Mouse (Mus musculus): ENCODE data around the gene Slc6a17.

The Slc6a17 gene

GRCm38 (mm10) chr3:107466577-107466976 lies 51.2 kb downstream of the Slc6a17 start:
- DNase-seq (ENCODE audit: low read depth, low spot score): peak; percentile 76

GRCm38 (mm10) chr3:107462160-107462559 lies 55.7 kb downstream of the Slc6a17 start:
- peak; percentile 90 for DNase-seq (ENCODE audit: low read depth, low spot score)

DNA sequence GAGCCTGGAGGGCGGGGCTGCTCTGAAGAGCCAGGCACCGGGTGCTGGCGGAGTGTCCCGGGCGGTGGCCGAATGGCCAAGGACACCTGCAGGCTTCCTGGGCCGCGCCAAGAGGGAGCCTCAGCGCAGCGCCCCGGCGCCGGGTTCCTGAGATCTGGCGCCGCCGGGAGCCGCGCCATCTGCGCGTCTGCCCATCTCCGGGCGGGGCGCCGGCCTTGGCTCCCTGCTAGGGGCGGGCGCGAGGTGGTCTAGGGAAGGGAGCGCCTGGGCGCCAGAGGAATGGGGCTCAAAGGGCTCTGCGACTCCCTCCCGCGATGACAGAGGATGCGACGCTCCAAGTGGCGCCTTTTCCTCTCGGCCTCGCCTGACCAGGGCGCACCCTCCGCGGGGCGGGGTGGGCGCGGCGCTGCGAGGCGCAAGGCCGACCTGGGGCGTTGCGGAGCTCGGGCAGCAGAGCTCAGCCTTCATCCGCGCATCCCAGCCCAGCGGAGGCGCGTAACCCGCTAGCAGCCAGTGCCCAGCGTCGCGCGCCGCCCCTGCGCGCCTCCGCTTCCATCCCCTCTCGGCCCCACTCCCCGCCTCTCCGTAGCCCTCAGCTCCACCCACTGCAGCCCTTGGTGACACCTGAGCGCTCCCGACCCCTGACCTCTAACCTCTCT lies 57.9 kb downstream of the Slc6a17 start:
- peak; percentile 83 for DNase-seq (ENCODE audit: low read depth, low spot score)

DNA sequence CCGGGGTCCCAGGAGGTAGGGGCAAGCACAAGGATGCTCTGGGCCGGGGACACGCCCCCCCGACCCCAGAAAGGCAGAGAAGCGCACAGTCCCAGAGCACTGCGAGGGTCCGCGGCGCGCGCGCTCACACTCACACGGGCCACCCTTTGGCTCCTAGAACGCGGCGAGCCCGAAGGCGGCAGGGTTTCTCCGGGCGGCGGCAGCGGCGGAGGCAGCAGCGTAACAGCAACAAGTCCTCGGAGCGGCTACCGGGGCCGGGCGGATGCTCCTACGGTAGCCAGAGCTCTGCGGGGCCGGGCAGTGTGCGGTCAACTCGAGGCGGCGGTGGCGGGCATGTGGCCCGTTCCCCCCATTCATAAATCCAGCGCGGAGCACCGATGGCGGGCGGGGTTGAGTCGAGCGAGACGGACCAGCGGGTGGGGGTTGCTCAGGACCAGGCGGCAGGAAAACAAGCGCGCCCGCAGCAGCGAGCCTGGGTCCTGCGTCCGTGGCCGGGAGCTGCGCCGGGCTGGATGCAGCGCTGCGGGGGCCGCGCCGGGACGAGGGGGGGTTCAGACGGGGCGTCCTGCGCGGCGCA lies 58.5 kb downstream of the Slc6a17 start, which contains the start of gene Kcnc4:
TSS of gene Kcnc4 (minus strand) at position 357 of the 577 bp plus-strand sequence.
- peak; percentile 71 for DNase-seq (ENCODE audit: low read depth, low spot score)

GRCm38 (mm10) chr3:107458528-107459195 lies 59.2 kb downstream of the Slc6a17 start:
- peak; percentile 84 for DNase-seq (ENCODE audit: low read depth, low spot score)

DNA sequence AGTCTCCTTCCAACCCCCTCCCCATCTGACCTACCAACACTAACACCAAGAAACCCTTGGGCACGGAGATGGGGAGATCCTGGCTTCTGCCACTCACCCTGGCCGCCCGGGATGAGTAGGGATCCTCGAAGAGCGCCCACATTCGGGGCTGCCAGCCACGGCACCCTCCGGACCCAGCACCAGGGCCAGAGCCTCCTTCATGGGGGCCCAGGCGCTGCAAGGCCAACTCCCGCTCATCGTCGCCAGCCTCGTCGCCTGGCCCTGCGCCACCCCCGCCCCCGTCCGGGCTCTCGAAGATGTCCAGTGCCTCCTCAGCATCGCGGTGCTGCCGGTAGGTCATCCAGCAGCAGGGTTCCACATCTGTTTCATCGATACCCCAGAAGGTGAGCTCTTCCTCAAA lies 59.7 kb downstream of the Slc6a17 start:
- no peak for DNase-seq (ENCODE audit: low read depth, low spot score)

- DNase-seq (ENCODE audit: low read depth, low spot score): no peak
Observed at GRCm38 (mm10) chr3:107454280-107454679, 63.5 kb downstream of the Slc6a17 start.

DNA sequence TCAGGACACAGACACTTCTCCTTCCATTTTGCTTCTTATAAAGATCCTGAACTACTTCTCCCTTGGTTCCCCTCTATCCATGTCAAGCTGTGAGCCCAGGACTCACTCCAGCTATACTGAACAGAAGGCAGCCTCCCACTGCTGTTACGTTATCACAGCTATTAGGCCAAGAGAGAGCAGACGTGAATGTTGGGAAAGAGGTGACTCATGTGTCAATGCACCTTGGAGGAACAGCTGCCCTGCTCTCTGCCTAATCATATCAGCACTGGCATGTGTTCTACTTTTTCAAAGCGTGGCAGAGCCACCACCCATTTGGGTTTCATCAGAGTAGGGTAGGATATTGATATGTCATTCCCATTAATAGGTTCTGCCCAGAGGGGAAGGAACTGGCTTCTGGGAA lies 71.0 kb downstream of the Slc6a17 start:
- no peak for DNase-seq (ENCODE audit: low read depth, low spot score)

GRCm38 (mm10) chr3:107443866-107444265 lies 74.0 kb downstream of the Slc6a17 start:
- no peak for DNase-seq (ENCODE audit: low read depth, low spot score)

DNA sequence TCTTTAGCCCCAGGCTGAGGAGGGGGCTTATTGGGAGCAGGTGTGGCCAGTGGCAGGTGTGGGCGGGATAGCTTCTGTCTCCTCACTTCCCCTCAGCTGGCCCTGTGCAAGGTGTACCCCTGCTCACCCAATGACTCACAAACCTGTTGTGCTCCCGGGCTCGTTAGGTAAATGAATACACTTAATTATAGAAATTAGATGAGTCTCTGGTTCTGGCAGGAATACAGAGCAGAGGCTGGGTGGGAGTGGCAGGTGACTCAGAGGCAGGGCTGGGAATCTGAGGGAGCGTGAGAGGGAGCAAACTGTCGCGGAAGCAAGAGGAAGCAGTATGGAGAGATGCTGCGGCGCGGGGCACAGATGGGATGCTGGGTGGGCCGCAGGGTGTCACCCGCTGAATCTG lies 75.6 kb downstream of the Slc6a17 start:
- no peak for DNase-seq (ENCODE audit: low read depth, low spot score)

DNA sequence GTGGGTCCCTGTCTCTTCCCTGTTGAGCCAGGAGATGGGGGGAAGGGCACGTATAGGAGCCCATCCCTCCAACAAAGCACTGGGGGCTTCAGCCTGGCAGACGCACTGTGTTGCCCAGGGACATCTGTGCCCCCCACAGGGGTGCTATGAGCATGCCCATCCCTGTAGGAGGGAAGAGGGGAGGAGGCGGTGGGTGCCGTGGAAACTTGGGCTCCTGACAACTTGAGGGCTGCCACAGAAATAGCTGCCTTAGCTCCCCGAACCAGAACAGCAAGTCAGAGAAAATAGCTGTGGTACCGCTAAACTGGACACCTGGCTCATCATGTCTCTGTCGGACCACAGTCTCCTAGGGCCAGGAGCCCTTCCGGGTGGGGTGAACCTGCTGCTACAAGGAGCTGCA lies 76.5 kb downstream of the Slc6a17 start:
- no peak for DNase-seq (ENCODE audit: low read depth, low spot score)

- no peak for DNase-seq (ENCODE audit: low read depth, low spot score)
Observed at GRCm38 (mm10) chr3:107439280-107439679, 78.5 kb downstream of the Slc6a17 start.

DNA sequence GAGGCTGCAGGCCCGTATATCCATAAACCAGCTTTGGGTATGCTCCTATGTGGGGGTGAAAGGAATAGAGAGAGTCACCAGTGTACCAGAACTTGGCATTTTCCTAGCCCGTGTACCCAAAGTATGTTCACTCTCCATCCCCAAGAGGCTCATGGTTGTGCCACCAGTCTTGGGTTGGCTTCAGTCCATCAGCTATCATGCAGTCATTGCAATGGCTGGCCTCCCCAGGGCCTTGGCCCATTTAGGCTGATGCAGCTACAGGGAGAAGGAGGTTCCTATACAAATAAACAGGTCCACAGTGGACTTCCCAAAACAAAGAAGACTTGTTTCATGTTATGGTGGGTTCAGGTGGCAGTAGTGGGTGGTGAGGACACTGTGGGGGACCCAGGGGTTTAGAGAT lies 80.2 kb downstream of the Slc6a17 start:
- DNase-seq (ENCODE audit: low read depth, low spot score): no peak

GRCm38 (mm10) chr3:107436434-107436833 lies 81.4 kb downstream of the Slc6a17 start:
- no peak for DNase-seq (ENCODE audit: low read depth, low spot score)

- DNase-seq (ENCODE audit: low read depth, low spot score): no peak
Observed at GRCm38 (mm10) chr3:107433614-107434013, 84.2 kb downstream of the Slc6a17 start.

DNA sequence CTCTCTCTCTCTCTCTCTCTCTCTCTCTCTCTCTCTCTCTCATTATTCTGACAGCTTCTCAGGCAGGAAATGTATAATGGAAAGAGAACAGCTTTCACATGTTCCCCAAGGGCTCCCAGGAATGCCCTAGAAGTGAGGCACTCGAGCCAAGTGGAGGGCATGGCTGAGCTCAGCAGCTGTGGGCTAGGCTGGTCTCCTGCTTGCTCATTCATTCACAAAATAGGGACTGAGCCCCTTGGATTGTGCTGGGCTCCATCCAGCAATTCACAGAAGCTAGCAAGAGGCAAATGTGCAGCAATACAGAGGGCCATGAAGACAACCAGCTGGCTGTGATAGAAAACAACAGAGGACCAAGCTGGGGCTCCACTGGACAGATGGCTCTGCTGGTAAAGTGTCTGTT lies 86.5 kb downstream of the Slc6a17 start:
- DNase-seq (ENCODE audit: low read depth, low spot score): no peak

- no peak for DNase-seq (ENCODE audit: low read depth, low spot score)
Observed at GRCm38 (mm10) chr3:107424258-107425041, 93.4 kb downstream of the Slc6a17 start.

- DNase-seq (ENCODE audit: low read depth, low spot score): no peak
Observed at GRCm38 (mm10) chr3:107420156-107420555, 97.7 kb downstream of the Slc6a17 start.
